Mouse (Mus musculus) neural tube, embryonic 12.5 days (tissue): ENCODE results near the gene Ube2f. TPM values are rescaled to one million over a fixed set of nuclear protein-coding genes. Genes with fewer than 3 reads are reported as not detected.
A peak's percentile ranks its signal among the peaks of the same experiment; 100 is the strongest.

Experiments
- ATAC-seq: fragments of 200-750 bp; cut with Nextera tagmentation; 2 replicates; pipeline ENCODE4 v1.8.0; 2017; ENCODE audit warnings: low read depth, mild to moderate bottlenecking, moderate TSS enrichment, moderate library complexity; ENCODE audit not compliant: low FRiP score
- H3K27ac ChIP-seq: fragments of 300-500 bp; sonication (generic); 2 replicates; pipeline ENCODE4 v1.5.1; 2016
- H3K27me3 ChIP-seq: fragments of 300-500 bp; sonication (generic); replicated peaks from 2 replicates; pipeline ENCODE4 v1.6.1; 2016; ENCODE audit warnings: mild to moderate bottlenecking
- H3K36me3 ChIP-seq: fragments of 300-500 bp; sonication (generic); 2 replicates; pipeline ENCODE4 v1.6.1; 2016; ENCODE audit warnings: mild to moderate bottlenecking
- H3K4me1 ChIP-seq: fragments of 300-500 bp; sonication (generic); 2 replicates; pipeline ENCODE4 v1.6.1; 2016
- H3K4me2 ChIP-seq: fragments of 300-500 bp; sonication (generic); replicated peaks from 2 replicates; pipeline ENCODE4 v1.6.1; 2016; ENCODE audit warnings: mild to moderate bottlenecking
- H3K4me3 ChIP-seq: fragments of 300-500 bp; sonication (generic); 2 replicates; pipeline ENCODE4 v1.5.1; 2016
- H3K9ac ChIP-seq: fragments of 300-500 bp; sonication (generic); 2 replicates; pipeline ENCODE4 v1.6.1; 2016; ENCODE audit warnings: mild to moderate bottlenecking
- H3K9me3 ChIP-seq: fragments of 300-500 bp; sonication (generic); 2 replicates; pipeline ENCODE4 v1.6.1; 2016; ENCODE audit warnings: mild to moderate bottlenecking
- WGBS: fragments of 180-500 bp; shearing (Covaris S2); methylation state at CpG from one replicate; pipeline ENCODE4 v1.1.7; 2016; 5-methylcytosine and 5-hydroxymethylcytosine counted together
- polyA plus RNA-seq: library from polyadenylated mRNA; unstranded; fragments of >200 nt; fragmentation: Nextera tagmentation; extraction: Ambion mirVana; gene quantifications from 2 replicates; pipeline ENCODE4 v1.2.1, GENCODE M21; 2016

The Ube2f gene
- polyA plus RNA-seq, 1 experiment from 2014 or later: 71.4 TPM

DNA sequence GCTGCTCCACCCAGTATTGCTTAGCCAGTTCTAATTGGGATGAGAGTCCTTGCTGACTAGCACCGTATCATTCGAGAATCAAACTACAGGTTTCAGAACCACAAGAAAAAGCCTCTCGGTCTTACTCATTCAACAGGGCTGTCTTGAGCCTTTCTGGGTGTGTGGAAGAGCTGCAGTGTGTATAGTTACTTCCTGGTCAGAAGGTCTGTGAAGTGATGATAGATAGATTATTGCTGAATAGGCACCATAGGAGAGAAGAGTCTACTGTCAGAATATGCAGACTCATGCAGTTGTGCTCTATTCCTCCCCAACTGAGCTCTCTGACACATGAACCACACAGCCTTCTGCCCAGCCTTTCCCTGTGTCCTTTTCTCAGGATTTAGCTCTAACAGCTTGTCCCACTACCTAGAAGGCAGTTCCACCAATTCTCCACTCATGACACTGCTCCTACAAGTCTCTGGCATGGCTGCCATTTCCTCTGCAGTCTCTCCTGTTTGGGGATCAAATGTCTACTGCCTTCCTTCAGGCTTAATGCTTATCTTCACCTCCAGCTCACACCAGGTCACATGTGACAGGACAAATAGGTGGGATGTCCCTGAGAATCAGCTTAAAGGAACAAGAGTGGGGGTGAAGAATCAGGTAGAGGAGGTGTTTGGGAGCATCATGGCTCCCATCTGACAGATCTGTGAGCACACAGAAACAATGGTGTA is 28.5 kb downstream of the Ube2f start:
- no peaks in the 10 kb centered on the region for H3K9me3 ChIP-seq
- peaks cover 51% of the 10 kb centered on the region for H3K36me3 ChIP-seq
- H3K9ac ChIP-seq: no peak overlapping the region
- no peaks in the 10 kb centered on the region for H3K4me1 ChIP-seq
- H3K27ac ChIP-seq: no peak overlapping the region
- ATAC-seq: no peak
- no peak overlapping the region for H3K4me2 ChIP-seq
- no peaks in the 10 kb centered on the region for H3K27me3 ChIP-seq
- no peak overlapping the region for H3K4me3 ChIP-seq
- 98% methylated on average over 3 of the region's 3 CpGs for WGBS

DNA sequence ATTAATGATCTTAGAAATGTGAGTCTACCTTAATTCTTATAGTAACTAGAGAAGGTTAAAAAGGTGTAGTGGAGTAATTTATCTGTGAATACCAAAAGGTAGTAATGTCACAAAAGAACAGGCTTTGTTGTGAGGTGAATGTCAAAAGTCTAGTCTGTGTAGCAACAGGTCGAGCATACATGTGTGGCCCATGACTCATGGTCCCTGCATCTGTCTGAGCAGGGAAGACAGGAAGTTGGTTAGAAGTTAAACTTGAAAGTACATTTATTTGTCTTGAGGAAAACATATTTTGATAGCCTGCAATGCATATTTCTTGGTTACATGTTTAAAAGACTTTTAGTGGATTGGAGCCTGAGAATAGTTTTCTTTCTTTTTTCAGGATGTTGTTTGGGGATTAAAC is 29.0 kb downstream of the Ube2f start:
- H3K4me3 ChIP-seq: no peak overlapping the region
- H3K4me2 ChIP-seq: no peak overlapping the region
- WGBS: 92% methylated on average over 1 of the region's 1 CpGs
- H3K9ac ChIP-seq: no peak overlapping the region
- H3K27me3 ChIP-seq: no peaks in the 10 kb centered on the region
- H3K36me3 ChIP-seq: peaks cover 51% of the 10 kb centered on the region
- no peak overlapping the region for H3K27ac ChIP-seq
- ATAC-seq: no peak
- no peaks in the 10 kb centered on the region for H3K9me3 ChIP-seq
- no peaks in the 10 kb centered on the region for H3K4me1 ChIP-seq

DNA sequence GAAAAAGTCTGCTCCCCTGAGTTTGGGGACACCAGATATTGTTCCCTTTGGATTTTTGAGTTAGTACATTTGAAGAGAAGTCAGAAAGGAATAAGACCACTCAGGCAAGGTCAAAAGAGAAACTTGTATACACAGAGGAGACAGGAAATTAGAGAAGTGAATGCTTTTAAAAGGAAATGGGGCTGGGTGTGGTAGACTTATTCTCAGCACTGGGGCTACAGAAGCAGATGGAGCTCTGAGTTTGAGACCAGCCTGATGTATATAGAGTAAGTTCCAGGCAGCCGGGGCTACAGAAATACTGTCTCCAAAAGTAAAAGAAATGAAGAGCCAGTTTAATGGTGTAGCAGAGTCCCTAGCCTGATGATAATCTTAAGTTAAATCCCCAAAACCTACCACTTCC is 32.5 kb downstream of the Ube2f start:
- Histone ChIP-seq H3K4me2 (no peak overlapping the region), H3K27me3 (no peaks in the 10 kb centered on the region), H3K4me3 (no peak overlapping the region), H3K36me3 (peaks cover 60% of the 10 kb centered on the region), H3K9me3 (no peaks in the 10 kb centered on the region), H3K27ac (no peak overlapping the region), H3K4me1 (no peaks in the 10 kb centered on the region), H3K9ac (no peak overlapping the region)
- no peak for ATAC-seq
- 91% methylated on average over 1 of the region's 1 CpGs for WGBS

DNA sequence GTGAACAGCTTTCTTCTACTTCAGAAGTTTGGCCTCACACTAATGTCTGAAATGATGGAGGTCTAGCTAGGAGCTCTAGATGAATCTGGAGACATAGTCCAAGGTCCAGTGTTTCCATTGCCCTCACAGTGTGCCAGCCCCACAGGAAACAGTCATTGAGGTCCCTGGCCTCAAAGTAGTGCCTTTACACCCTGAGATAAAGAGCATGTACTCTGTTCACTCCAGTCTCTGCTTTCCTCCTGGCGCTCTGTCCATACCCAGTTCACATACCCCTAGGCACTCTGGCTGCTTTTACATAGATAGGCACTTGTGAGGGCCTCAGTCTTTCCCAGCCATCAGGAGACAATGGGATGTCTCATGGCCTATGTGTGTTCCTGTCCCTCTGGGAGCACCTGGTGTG is 39.3 kb downstream of the Ube2f start:
- no peak overlapping the region for H3K4me2 ChIP-seq
- WGBS: 92% methylated on average over 1 of the region's 1 CpGs
- no peak for ATAC-seq

DNA sequence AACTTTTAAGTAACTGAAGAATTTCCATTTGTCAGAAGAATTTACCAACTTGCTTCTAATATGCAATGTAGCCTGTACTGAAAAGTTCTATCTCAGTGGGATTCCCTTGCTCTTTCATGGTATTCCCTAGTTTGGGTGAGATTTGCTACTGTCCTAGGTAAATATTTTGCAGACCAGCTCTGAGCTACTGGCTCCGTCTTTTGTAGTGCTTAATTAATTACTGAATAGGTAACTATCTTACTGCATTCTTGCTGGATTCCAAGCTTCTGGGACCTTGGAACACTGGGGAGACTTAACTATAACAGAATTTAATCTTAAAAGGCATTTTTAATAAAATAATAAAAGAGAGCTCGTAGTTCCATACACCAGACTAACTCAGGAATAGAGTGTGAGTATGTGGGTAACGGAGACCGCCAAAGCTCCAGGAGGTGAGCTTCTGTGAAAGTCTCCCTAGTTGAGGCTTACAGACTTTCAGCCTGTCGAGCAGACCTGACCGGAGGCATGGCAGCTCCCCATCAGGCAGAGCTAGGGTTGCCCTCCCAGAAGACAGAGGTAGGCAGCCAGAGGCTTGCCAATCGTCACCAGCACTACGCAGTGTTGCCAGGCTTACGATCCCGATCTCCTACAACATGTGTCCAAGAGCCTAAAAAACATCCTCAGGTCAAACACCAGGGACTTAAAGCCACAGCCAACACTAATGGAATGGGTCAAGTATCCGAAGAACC is 42.2 kb downstream of the Ube2f start:
- Histone ChIP-seq H3K4me2 (no peak overlapping the region), H3K4me1 (no peaks in the 10 kb centered on the region), H3K9ac (no peak overlapping the region), H3K27me3 (no peaks in the 10 kb centered on the region), H3K27ac (no peak overlapping the region), H3K4me3 (no peak overlapping the region), H3K9me3 (no peaks in the 10 kb centered on the region), H3K36me3 (peaks cover 16% of the 10 kb centered on the region)
- 95% methylated on average over 11 of the region's 11 CpGs for WGBS
- no peak for ATAC-seq

More for the DNA sequence above, 39.3 kb downstream of the Ube2f start:
- Histone ChIP-seq H3K4me3 (no peak overlapping the region), H3K9me3 (no peaks in the 10 kb centered on the region), H3K9ac (no peak overlapping the region), H3K4me1 (no peaks in the 10 kb centered on the region), H3K36me3 (peaks cover 37% of the 10 kb centered on the region), H3K27me3 (no peaks in the 10 kb centered on the region), H3K27ac (no peak overlapping the region)

DNA sequence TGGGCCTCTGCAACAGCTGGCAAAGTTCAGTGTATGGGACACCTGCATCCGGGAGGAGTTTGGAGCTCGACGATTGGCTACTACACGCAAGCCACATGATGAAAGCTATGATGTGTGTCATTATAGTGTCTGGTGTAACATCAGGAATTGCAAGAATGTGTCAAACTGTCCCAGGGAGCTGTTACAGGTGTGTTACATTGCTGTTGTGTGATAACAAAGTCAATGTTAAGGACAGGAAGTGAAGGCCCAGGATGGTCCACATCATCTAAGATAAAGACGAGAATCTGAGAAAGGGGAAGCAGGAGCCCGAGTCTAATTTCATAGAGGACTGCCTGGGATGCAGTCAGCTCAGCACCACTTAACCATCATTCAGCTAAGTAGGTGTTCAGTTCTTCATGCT is 45.4 kb downstream of the Ube2f start:
- no peak overlapping the region for H3K9ac ChIP-seq
- no peaks in the 10 kb centered on the region for H3K9me3 ChIP-seq
- ATAC-seq: no peak
- no peak overlapping the region for H3K27ac ChIP-seq
- no peak overlapping the region for H3K4me3 ChIP-seq
- no peaks in the 10 kb centered on the region for H3K27me3 ChIP-seq
- H3K4me2 ChIP-seq: no peak overlapping the region
- H3K4me1 ChIP-seq: peaks cover 5% of the 10 kb centered on the region
- peaks cover 3% of the 10 kb centered on the region; the same call in 1 of the 2 replicates for H3K36me3 ChIP-seq
- 94% methylated on average over 6 of the region's 6 CpGs for WGBS

DNA sequence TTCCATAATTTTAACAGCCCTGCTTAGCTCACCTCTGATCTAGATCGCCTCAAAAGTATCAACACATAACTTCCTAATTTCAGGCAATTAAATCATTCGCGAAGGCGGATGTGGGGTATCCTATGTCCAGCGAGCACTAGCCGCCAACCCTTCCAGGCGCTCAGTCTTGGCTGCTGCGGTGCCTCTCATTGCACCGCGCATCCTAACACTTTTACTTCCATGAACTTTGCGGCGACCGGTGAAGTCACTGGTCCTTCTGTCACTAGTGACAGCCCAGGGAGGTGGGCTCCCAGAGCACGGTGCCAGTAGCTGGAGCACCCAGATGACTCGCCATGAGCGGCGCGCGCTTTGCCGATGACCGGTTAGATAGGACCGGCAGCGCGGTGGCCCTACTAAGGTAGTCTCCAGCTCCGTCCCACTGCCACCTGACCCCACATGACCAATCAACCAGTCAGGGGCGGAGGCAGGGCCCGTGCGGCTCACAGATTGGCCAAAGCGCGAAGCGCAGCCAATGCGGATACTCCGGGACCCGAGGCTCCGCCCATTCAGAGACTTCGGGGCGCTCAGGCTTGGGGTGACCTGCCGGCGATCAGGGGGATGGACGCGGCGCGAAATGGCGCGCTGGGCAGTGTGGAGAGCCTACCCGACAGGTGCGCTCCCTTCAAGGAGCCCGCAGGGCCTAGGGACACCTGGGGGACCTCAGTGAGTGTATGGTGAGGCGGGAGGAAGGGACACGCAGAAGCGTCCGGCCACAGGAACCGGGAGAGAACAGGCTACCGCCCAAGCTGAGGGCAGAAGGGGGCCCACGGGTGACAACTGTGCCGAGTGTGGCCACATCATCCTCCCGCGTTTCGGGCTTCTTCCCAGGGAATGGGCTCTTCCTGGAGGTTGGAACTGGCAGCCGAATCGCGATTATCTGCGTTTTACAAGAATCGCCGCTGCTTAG is 48.0 kb downstream of the Ube2f start, which contains the start of gene Scly:
TSS of gene Scly (plus strand) at position 540 of the 946 bp plus-strand sequence.
- Histone ChIP-seq H3K4me2 (peak within 1 kb of the TSS; percentile 74), H3K36me3 (0 out of 2 replicates have a peak, but pooled peaks cover 3% of the 10 kb centered on the region), H3K4me1 (peaks cover 5% of the 10 kb centered on the region), H3K27me3 (no peaks in the 10 kb centered on the region), H3K4me3 (peak within 1 kb of the TSS; percentile 81), H3K9me3 (no peaks in the 10 kb centered on the region), H3K27ac (no peak within 1 kb of the TSS), H3K9ac (peak within 1 kb of the TSS; percentile 80)
- under 1% methylated on average over 60 of the region's 65 CpGs for WGBS
- peak; percentile 99 for ATAC-seq

DNA sequence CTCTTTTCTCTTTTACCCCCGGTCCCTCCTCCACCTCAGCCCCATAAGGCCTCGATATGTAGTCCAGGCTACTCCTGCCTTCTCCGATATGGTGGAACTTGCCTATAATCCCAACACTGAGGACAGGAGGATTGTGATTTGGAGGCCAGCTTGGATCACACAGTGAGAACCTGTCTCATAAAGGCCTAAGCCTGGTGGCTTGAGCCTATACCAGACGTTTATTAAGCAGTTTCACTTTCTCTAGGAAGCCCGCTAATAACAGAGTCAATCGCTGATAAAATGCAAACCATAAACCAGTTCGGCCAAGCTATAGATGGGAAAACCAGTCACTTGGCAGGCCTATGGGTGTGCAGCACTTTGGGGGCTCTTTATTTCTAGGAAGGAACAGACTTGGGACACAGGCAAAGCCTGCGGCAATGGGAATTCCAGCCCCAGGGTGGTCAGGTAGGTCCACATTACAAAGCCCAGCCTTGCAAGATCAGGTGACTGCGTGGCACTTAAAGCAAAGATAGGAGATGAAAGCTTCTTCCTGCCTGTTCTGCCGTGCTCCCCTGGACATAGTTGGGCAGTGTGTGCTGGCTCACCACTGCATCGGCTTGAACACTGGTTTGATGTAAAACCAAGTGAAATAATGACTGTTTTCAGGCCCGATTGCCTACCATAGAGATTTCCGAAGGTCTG is 49.1 kb downstream of the Ube2f start:
- Histone ChIP-seq H3K27ac (no peak overlapping the region), H3K36me3 (0 out of 2 replicates have a peak, but pooled peaks cover 7% of the 10 kb centered on the region), H3K9ac (peak overlapping the region; percentile 80), H3K4me1 (peaks cover 5% of the 10 kb centered on the region), H3K27me3 (no peaks in the 10 kb centered on the region), H3K9me3 (no peaks in the 10 kb centered on the region), H3K4me3 (peak overlapping the region; percentile 81), H3K4me2 (peak overlapping the region; percentile 74)
- WGBS: 83% methylated on average over 13 of the region's 13 CpGs
- no peak for ATAC-seq

DNA sequence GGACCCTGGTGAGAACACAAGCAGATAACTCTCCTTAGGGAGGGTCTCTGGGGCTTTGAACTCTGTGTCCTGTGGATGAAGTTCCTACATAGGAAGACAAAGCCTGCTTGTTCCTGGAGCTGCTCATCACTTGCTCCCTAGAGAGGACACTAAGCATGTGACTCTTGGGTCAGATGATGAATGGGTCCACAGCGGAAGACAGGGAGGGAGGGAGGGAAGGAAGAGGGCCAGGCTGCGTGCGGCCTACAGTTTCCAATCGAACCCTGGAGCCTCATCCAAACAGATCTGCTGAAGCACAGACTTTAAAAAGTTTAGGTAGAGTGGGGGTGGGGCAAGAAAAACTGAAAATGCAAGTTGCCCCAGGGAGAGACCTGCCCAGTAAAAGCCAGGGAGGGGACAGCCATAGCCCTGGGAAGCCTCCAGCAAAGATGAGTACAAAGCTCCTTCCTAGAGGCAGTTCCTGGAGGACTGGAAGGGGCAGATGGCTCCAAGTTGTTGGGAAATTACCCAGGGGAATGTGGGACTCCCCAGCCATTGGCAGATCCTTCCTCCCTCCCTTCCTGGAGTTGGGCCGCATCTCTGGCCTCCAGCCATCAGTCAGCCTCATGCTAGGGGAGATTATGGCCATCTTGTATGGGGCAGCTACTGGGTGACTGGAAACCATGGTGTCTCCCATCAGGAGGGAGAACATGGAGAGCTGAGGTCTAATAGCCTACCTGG is 49.8 kb downstream of the Ube2f start:
- no peaks in the 10 kb centered on the region for H3K27me3 ChIP-seq
- no peak for ATAC-seq
- peaks cover 5% of the 10 kb centered on the region for H3K4me1 ChIP-seq
- no peak overlapping the region for H3K27ac ChIP-seq
- H3K9me3 ChIP-seq: no peaks in the 10 kb centered on the region
- H3K4me3 ChIP-seq: no peak overlapping the region
- H3K9ac ChIP-seq: no peak overlapping the region
- WGBS: 74% methylated on average over 5 of the region's 5 CpGs
- 0 out of 2 replicates have a peak, but pooled peaks cover 7% of the 10 kb centered on the region for H3K36me3 ChIP-seq
- H3K4me2 ChIP-seq: no peak overlapping the region

DNA sequence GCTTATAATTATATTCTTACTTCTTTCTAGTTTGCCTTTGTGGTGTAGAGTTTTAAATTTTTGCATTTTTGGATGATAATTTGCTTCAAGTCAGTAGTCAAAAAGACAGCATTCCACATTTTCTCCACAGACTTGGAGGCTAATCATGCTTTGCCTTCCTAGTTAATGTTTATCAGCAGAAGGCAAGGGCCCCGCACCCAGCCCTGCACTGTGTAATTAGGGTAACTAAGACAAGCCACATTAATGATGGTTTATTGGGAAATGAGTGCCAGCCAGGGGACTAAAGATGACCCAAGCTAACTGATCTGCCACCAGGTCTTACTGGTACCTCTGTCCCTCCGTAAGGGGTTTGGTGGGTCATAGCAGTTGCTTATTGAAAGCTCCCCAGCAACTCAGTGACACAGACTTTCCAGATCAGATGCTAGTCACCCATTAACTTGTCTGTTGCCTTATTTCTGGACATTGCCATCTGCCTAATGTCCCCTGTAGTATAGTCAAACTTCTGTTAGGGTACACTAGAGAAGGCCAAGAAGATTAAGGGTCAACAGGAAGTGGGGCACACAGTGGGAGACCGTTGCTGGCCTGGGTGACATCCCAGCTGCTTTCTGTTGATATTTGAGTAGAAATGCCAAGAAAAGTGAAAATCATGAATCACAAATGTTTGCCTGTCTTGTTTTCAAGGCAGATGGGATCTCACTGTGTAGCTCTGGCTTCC is 51.3 kb downstream of the Ube2f start:
- Histone ChIP-seq H3K27ac (no peak overlapping the region), H3K9me3 (no peaks in the 10 kb centered on the region), H3K27me3 (no peaks in the 10 kb centered on the region), H3K4me3 (no peak overlapping the region), H3K36me3 (peaks cover 18% of the 10 kb centered on the region; the same call in 1 of the 2 replicates), H3K4me1 (peaks cover 5% of the 10 kb centered on the region), H3K4me2 (no peak overlapping the region), H3K9ac (no peak overlapping the region)
- WGBS: 71% methylated on average over 3 of the region's 3 CpGs
- no peak for ATAC-seq
